Mouse (Mus musculus): ENCODE data around the gene Grm4.
A peak's percentile ranks its signal among the peaks of the same experiment; 100 is the strongest.

Gene Grm4

DNA sequence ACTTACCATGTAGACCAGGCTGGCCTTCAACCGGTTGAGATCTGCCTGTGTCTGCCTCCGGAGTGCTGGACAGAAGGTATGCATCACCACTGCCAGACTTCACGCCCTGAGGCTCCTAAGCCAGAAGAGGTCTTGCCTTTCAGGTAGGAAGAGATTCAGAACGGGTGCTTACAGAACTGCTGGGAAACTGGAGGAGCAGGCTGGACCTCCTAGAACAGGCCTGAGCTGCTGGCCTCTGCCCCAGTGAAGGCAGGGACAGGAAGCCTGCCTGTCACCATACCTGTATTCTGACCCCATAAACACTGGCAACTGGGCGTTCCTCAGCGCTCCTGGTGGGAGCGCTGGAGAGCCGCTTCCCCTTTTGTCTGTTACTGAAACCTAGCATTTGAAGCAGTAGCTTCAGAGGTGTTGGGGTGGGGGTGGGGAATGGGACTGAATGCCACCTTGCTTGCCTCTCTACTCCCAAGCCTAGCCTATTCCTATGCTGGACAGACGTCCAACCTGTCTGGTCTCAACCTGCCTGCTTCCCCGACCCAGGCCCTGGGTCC, 30.3 kb upstream of the Grm4 start:
- DNase-seq: no peak

GRCm38 (mm10) chr17:27549234-27549633, 28.0 kb upstream of the Grm4 start:
- no peak for DNase-seq

DNA sequence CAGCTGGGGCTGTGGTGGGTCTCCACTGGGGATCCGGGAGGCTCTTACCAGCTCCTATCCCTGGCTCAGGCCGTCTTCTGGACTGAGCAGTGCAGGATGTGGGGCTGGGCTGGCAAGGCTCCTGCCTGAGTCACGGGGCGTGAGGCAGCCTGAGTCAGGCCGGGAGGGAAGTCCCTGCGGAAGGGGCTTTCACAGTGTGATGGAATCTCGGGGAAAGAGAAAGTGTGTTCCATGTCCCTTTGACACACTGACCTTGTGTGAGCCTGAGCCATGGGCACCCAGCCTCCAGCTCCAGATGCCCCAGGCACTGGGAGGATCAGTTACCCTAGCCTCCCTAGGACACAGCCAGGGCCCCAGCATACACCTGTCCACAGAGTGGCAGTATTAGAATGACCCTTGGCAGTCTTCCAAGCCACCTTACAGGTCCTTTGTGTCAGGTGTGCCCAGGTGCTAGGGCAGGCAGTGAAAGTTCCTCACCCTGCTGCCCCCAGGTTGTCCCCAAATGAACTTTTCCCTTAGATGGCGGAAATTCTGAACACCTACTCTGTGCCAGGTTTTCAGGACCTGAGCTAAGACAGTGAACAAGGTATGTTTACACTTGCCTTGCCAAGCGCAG, 26.2 kb upstream of the Grm4 start:
- no peak for DNase-seq

GRCm38 (mm10) chr17:27546574-27547085, 25.4 kb upstream of the Grm4 start:
- no peak for DNase-seq

GRCm38 (mm10) chr17:27545991-27546390, 24.8 kb upstream of the Grm4 start:
- no peak for DNase-seq

- no peak for DNase-seq
Observed at GRCm38 (mm10) chr17:27544551-27544950, 23.3 kb upstream of the Grm4 start.

DNA sequence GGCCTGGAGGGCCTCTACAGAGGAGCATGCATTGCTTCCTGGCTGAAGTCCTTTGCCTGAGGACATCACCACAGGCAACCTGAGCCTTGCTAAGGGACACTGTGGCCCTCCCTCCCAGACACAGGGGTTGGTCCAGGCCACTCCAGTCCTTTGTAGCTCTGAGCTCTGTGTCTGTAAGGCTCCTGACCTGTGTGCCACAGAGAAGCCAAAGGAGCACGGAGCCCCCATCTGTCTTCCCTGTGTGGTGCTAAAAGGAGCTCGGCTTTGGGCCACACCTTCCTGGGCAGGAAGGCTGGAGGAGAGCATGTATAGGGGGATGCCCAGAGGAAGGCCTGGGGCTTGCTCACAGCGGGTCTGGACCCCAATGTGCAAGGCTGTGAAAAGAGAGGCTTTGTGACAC, 20.8 kb upstream of the Grm4 start:
- DNase-seq: no peak

DNA sequence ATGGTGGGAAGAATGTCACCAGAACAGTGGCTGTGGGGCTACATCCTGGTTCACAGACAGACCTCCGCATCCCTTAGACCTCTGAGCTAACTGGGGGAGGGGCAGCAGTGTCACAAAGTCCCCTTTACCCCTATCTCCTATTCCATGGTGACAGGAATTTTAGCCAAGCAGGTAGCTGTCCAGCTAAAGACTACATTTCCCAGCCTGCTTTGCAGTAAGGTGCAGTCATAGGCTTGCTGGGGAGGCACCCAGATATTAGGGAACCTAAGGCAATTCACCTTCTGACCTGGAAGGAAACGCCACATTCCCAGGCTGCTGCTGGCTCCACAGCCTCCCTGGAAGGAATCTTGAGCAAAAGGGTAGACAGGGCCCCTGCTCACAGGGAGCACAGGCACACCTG, 20.1 kb upstream of the Grm4 start:
- DNase-seq: no peak

DNA sequence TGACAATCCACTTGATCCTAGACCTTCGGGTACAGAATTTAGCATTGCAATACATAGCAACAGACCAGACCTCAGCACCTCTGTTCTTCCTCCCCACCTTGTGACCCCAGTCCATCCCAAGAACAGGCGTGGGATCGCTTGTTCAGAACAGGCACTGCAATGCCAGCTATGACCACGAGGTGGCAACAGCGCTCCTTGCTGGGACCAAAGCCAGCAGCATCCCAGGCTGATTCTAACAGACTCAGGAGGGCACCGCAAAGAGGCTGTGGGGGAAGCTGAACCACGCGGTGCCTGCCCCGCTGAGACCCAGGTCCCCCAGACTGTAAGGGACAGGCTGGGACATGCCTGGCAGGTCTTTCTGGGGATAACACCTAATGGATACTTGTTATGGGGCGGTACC, 13.5 kb upstream of the Grm4 start:
- peak; percentile 89 for DNase-seq

GRCm38 (mm10) chr17:27533354-27533753, 12.2 kb upstream of the Grm4 start:
- DNase-seq: no peak

DNA sequence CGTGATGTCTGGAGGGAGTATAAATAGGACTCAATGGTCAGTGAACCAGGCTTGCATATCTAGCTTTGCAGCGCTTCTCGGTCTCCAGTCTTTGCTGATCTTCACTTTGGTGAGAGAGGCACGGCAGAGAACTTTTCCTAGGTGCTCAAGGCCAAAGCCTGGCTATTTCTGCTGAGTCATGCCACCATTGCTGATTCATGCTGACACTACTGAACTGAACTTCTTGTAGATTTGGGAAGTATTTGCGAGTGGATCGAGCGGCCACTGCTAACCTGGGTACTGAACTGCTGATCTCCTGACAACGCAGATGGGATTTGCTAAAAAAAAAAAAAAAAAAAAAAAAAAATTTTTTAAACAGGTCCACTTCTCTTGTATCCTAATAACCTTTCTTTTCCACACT, 10.9 kb upstream of the Grm4 start:
- DNase-seq: peak; percentile 78

- DNase-seq: no peak
Observed at GRCm38 (mm10) chr17:27528767-27529166, 7.6 kb upstream of the Grm4 start.

- no peak for DNase-seq
Observed at GRCm38 (mm10) chr17:27528030-27528429, 6.8 kb upstream of the Grm4 start.

DNA sequence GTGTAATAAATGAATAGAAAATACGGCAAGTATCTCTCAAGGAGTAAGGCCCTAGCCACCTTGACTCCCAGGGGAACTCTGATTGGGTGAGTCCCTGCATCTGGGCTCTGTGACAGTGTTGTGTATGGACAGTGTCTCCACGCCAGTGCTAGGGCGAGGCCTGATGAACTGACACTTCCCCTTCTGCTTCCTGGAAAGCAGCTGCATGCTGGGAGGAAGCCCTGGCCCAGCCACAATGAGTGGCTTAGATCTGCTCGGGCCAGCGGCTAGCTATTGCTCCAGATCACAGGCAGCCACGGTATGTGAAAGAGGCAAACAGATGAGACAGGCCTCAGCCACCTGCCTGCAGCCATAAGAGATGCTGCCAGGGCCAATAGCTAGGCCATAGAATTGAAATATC, 6.0 kb upstream of the Grm4 start:
- no peak for DNase-seq

GRCm38 (mm10) chr17:27523121-27523520, 1.9 kb upstream of the Grm4 start:
- no peak for DNase-seq

DNA sequence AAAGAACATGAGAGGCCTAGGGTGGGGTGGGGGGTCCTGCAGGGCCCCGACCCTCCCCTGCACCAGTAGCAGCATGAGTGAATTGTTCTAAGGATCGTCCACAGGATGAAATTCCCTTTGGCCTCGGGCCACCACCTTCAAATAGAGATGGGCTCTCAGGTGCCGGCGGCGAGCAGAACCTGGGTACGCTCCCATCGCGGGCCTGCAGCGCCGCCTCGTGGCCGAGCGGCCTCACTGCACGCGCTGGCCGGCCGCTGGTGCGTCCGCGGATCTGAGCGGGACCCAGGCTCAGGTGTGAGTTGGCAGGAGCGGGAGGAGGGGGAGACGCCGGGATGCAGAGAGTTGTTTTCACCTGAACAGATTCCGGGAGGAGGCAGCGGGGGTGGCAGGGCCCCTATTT, 646 bp downstream of the Grm4 start:
- DNase-seq: peak; percentile 58

- no peak for DNase-seq
Observed at GRCm38 (mm10) chr17:27518700-27519595, 2.3 kb downstream of the Grm4 start.

DNA sequence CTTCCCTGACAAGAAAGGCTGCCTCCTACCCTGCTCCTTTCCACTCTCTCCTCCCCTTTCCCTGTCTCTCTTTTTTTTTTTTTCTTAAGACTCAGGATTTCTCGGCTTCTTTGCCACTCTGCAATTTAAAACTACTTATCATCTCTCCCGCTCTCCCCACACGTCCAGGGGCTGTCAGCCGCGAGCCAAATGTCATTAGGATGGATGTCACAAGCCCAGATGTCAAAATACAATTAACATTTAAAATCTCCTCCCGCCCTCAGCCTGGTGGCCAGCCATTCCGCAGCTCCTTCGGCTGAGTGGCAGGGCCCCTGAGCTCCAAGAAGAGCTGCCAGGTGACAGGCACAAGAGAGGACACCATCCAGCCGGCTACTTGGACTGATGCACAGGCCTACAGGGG, 2.9 kb downstream of the Grm4 start:
- no peak for DNase-seq

GRCm38 (mm10) chr17:27513916-27514762, 7.1 kb downstream of the Grm4 start:
- DNase-seq: no peak

DNA sequence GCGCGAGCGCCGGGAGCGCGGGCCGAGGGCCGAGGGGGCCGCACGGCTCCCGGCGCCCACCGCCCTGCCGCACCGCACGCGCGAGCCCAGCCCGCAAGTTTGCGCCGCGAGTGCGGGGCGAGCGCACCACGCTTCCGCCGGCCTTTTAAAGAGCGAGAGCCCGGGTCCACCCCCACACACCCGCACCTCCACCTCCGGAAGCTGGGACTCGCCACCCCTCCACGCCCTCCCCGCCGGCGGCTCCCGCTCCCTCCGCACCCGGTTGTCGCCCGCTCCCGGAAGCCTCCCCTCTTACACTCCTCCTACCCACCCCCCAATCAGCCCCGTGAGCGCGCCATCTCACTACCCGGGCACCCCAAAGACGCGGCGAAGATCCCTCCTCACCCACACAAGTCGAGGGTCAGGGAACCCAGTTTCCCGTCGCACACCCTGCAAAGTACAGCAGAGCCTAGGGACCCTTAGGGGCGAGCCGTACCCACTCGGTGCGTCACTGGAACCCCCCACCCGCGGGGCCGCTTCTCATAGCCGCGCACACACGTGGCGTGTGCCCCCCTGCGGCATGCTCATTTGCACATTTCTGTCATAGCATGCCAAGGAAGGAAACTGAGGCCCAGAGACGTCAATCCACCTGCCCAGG, 7.8 kb downstream of the Grm4 start:
- DNase-seq: no peak

- no peak for DNase-seq
Observed at GRCm38 (mm10) chr17:27512619-27513161, 8.5 kb downstream of the Grm4 start.
